Mouse (Mus musculus) lung, embryonic 16.5 days (tissue): ENCODE results near the gene Hpca. TPM values are rescaled to one million over a fixed set of nuclear protein-coding genes. Genes with fewer than 3 reads are reported as not detected.
A peak's percentile ranks its signal among the peaks of the same experiment; 100 is the strongest.

Source experiments
- ATAC-seq: fragments of 200-750 bp; cut with Nextera tagmentation; 2 replicates; pipeline ENCODE4 v1.8.0; 2017; ENCODE audit warnings: low read depth, mild to moderate bottlenecking, moderate library complexity
- H3K27ac ChIP-seq: fragments of 300-500 bp; sonication (generic); 2 replicates; pipeline ENCODE4 v1.5.1; 2014; ENCODE audit warnings: mild to moderate bottlenecking, control low read depth, low read length
- H3K27me3 ChIP-seq: fragments of 300-500 bp; sonication (generic); 2 replicates; pipeline ENCODE4 v1.6.1; 2014; ENCODE audit warnings: low read depth, low read length, mixed read lengths; ENCODE audit not compliant: control insufficient read depth, insufficient read depth
- H3K36me3 ChIP-seq: fragments of 300-500 bp; sonication (generic); 2 replicates; pipeline ENCODE4 v1.6.1; 2014; ENCODE audit warnings: low read length; ENCODE audit not compliant: control insufficient read depth, insufficient read depth
- H3K4me1 ChIP-seq: fragments of 300-500 bp; sonication (generic); replicated peaks from 2 replicates; pipeline ENCODE4 v1.6.1; 2014; ENCODE audit warnings: low read length, mixed read lengths; ENCODE audit not compliant: control insufficient read depth, insufficient read depth
- H3K4me2 ChIP-seq: fragments of 300-500 bp; sonication (generic); 2 replicates; pipeline ENCODE4 v1.6.1; 2014; ENCODE audit warnings: low read depth, low read length, control low read depth
- H3K4me3 ChIP-seq: fragments of 300-500 bp; sonication (generic); 2 replicates; pipeline ENCODE4 v1.5.1; 2014; ENCODE audit warnings: mild to moderate bottlenecking, low read length, control low read depth
- H3K9ac ChIP-seq: fragments of 300-500 bp; sonication (generic); 2 replicates; pipeline ENCODE4 v1.6.1; 2014; ENCODE audit warnings: low read length, control low read depth
- H3K9me3 ChIP-seq: fragments of 300-500 bp; sonication (generic); 2 replicates; pipeline ENCODE4 v1.6.1; 2016; ENCODE audit warnings: low read length; ENCODE audit not compliant: control insufficient read depth
- WGBS: fragments of 180-500 bp; shearing (Covaris S2); extraction: QIAGEN DNeasy Blood & Tissue Kit; methylation state at CpG from one replicate; pipeline ENCODE4 v1.1.7; 2014; 5-methylcytosine and 5-hydroxymethylcytosine counted together
- polyA plus RNA-seq: library from polyadenylated mRNA; unstranded; fragments of >200 nt; fragmentation: Nextera tagmentation; extraction: Ambion mirVana; gene quantifications from 2 replicates; pipeline ENCODE4 v1.2.1, GENCODE M21; 2015

Hpca gene
- polyA plus RNA-seq, 1 experiment from 2014 or later: 2.8 TPM

GRCm38 (mm10) chr4:129081041-129081440 lies 40.8 kb downstream of the Hpca start:
- Histone ChIP-seq H3K9ac (no peak overlapping the region), H3K4me3 (no peak overlapping the region), H3K36me3 (peaks cover 41% of the 10 kb centered on the region), H3K27me3 (no peaks in the 10 kb centered on the region), H3K27ac (no peak overlapping the region), H3K4me1 (peaks cover 9% of the 10 kb centered on the region), H3K9me3 (peaks cover 8% of the 10 kb centered on the region; the same call in 1 of the 2 replicates), H3K4me2 (no peak overlapping the region)
- WGBS: 83% methylated on average over 7 of the region's 7 CpGs
- ATAC-seq: no peak

- WGBS: 94% methylated on average over 9 of the region's 9 CpGs
- Histone ChIP-seq H3K9ac (no peak overlapping the region), H3K4me1 (peaks cover 9% of the 10 kb centered on the region), H3K4me2 (no peak overlapping the region), H3K36me3 (peaks cover 42% of the 10 kb centered on the region), H3K27ac (no peak overlapping the region), H3K27me3 (no peaks in the 10 kb centered on the region), H3K4me3 (no peak overlapping the region), H3K9me3 (peaks cover 8% of the 10 kb centered on the region; the same call in 1 of the 2 replicates)
- no peak for ATAC-seq
Measured at GRCm38 (mm10) chr4:129079126-129079525, 42.7 kb downstream of the Hpca start.

- Histone ChIP-seq H3K36me3 (no peaks in the 10 kb centered on the region), H3K27ac (no peak overlapping the region), H3K4me2 (no peak overlapping the region), H3K9ac (no peak overlapping the region), H3K4me1 (peaks cover 8% of the 10 kb centered on the region), H3K9me3 (no peaks in the 10 kb centered on the region), H3K27me3 (no peaks in the 10 kb centered on the region), H3K4me3 (no peak overlapping the region)
- ATAC-seq: no peak
- 87% methylated on average over 4 of the region's 4 CpGs for WGBS
Measured at GRCm38 (mm10) chr4:129068848-129069247, 53.0 kb downstream of the Hpca start.

- H3K4me2 ChIP-seq: no peak overlapping the region
- no peak overlapping the region for H3K27ac ChIP-seq
- no peak overlapping the region for H3K4me3 ChIP-seq
- H3K9ac ChIP-seq: no peak overlapping the region
- no peak for ATAC-seq
- 83% methylated on average over 5 of the region's 5 CpGs for WGBS
- no peaks in the 10 kb centered on the region for H3K9me3 ChIP-seq
- H3K4me1 ChIP-seq: peaks cover 11% of the 10 kb centered on the region
- no peaks in the 10 kb centered on the region for H3K27me3 ChIP-seq
- no peaks in the 10 kb centered on the region for H3K36me3 ChIP-seq
Measured at GRCm38 (mm10) chr4:129067638-129068415, 54.0 kb downstream of the Hpca start.

GRCm38 (mm10) chr4:129065688-129066236 lies 56.1 kb downstream of the Hpca start:
- H3K9ac ChIP-seq: no peak overlapping the region
- no peak overlapping the region for H3K4me3 ChIP-seq
- H3K27ac ChIP-seq: no peak overlapping the region
- H3K27me3 ChIP-seq: no peaks in the 10 kb centered on the region
- H3K9me3 ChIP-seq: no peaks in the 10 kb centered on the region
- 0 out of 2 replicates have a peak, but pooled peaks cover 5% of the 10 kb centered on the region for H3K4me1 ChIP-seq
- no peak overlapping the region for H3K4me2 ChIP-seq
- no peaks in the 10 kb centered on the region for H3K36me3 ChIP-seq
- no peak for ATAC-seq

- Histone ChIP-seq H3K36me3 (no peaks in the 10 kb centered on the region), H3K9ac (no peak overlapping the region), H3K4me1 (peaks cover 14% of the 10 kb centered on the region), H3K4me2 (no peak overlapping the region), H3K4me3 (no peak overlapping the region), H3K27ac (0 out of 2 replicates have a peak overlapping the region, but pooled peaks have one; percentile 29), H3K27me3 (no peaks in the 10 kb centered on the region), H3K9me3 (no peaks in the 10 kb centered on the region)
- no peak for ATAC-seq
- 68% methylated on average over 3 of the region's 3 CpGs for WGBS
Measured at GRCm38 (mm10) chr4:129062281-129063075, 59.4 kb downstream of the Hpca start.

Other genes with a start within 250 kb of the Hpca start
- 3.7 and 3.9 TPM in 2 replicates for gene Trim62, start 238.5 kb downstream of the Hpca start, polyA plus RNA-seq
- gene Azin2, start 159.6 kb downstream of the Hpca start, polyA plus RNA-seq: 18.7 and 23.2 TPM in 2 replicates
- 173 and 175 TPM in 2 replicates for gene Ak2, start 130.1 kb downstream of the Hpca start, polyA plus RNA-seq
- 7.1 TPM in 2 replicates for gene Rnf19b, start 63.8 kb downstream of the Hpca start, polyA plus RNA-seq
- gene Tmem54, start 16.5 kb downstream of the Hpca start, polyA plus RNA-seq: 16.3 and 17.7 TPM in 2 replicates
- gene Fndc5, start 15.0 kb upstream of the Hpca start, polyA plus RNA-seq: 2.2 and 2.9 TPM in 2 replicates
- 15.4 and 15.8 TPM in 2 replicates for gene S100pbp, start 67.7 kb upstream of the Hpca start, polyA plus RNA-seq
- 58.5 and 61.2 TPM in 2 replicates for gene Yars, start 67.7 kb upstream of the Hpca start, polyA plus RNA-seq
- gene C77080, start 139.4 kb upstream of the Hpca start, polyA plus RNA-seq: 3.4 and 3.8 TPM in 2 replicates
- gene Sync, start 165.6 kb upstream of the Hpca start, polyA plus RNA-seq: 0.50 and 0.75 TPM in 2 replicates
- 356 and 390 TPM in 2 replicates for gene Rbbp4, start 213.3 kb upstream of the Hpca start, polyA plus RNA-seq
- gene Zbtb8os, start 213.7 kb upstream of the Hpca start, polyA plus RNA-seq: 45.5 and 47.3 TPM in 2 replicates